8 mouse cellular contexts compared by ENCODE assay signal in genomic region chr9:53974328-53975121, GRCm38 (mm10). TPM values are rescaled to one million over a fixed set of nuclear protein-coding genes. Genes with fewer than 3 reads are reported as not detected.
DNase-seq lines count a peak whose midpoint lies in the region; ATAC-seq and TF ChIP-seq lines count a peak whose summit lies in the region.

No protein-coding gene starts in this region.

- TF ChIP-seq POLR2A in ES-Bruce4 (IDR thresholded peaks at IDR 0.05; ENCODE audit: insufficient read depth, low read length), result no peak
- no peak for TF ChIP-seq POLR2A in small intestine, adult 2 months (IDR thresholded peaks at IDR 0.05; ENCODE audit: low read depth, low read length)

- no peaks in the 10 kb centered on the region for H3K4me1 ChIP-seq in ES-Bruce4 (ENCODE audit: control insufficient read depth, insufficient read depth, low read length)
- H3K4me1 ChIP-seq in hindbrain, embryonic 13.5 days (replicated peaks), result peaks cover 11% of the 10 kb centered on the region
- H3K4me1 ChIP-seq in liver, embryonic 15.5 days (replicated peaks), result no peaks in the 10 kb centered on the region
- peaks cover 2% of the 10 kb centered on the region; the same call in 1 of the 2 replicates for H3K4me1 ChIP-seq in small intestine, adult 2 months (ENCODE audit: control insufficient read depth, insufficient read depth, insufficient read length, low read length)

- no peak for TF ChIP-seq EP300 in ES-Bruce4 (IDR thresholded peaks at IDR 0.05; ENCODE audit: insufficient read depth, low read depth, low read length)

- peak overlapping the region; percentile 82 for H3K4me2 ChIP-seq in hindbrain, embryonic 13.5 days
- H3K4me2 ChIP-seq in liver, embryonic 15.5 days, result peak overlapping the region; percentile 53

- no peak for DNase-seq in gastrocnemius, adult 2 months
- no peak for DNase-seq in gastrocnemius, adult 8-10 months (ENCODE audit: low spot score in 2 of 2)
- peak; percentile 52 to 58 for DNase-seq in cerebellum, postnatal 36 days
- no peak for DNase-seq in spleen, postnatal 36 days (ENCODE audit: low spot score in 2 of 2)

- H3K9ac ChIP-seq in ES-Bruce4 (ENCODE audit: low read depth, poor library complexity, severe bottlenecking), result no peak overlapping the region
- peak overlapping the region; percentile 93 for H3K9ac ChIP-seq in hindbrain, embryonic 13.5 days
- H3K9ac ChIP-seq in liver, embryonic 15.5 days, result no peak overlapping the region

- H3K36me3 ChIP-seq in ES-Bruce4 (ENCODE audit: control insufficient read depth, insufficient read depth, low read length, poor library complexity, severe bottlenecking), result no peaks in the 10 kb centered on the region
- H3K36me3 ChIP-seq in hindbrain, embryonic 13.5 days, result no peaks in the 10 kb centered on the region
- no peaks in the 10 kb centered on the region for H3K36me3 ChIP-seq in liver, embryonic 15.5 days (replicated peaks)
- no peaks in the 10 kb centered on the region for H3K36me3 ChIP-seq in small intestine, adult 2 months (ENCODE audit: control insufficient read depth, insufficient read depth, low read length)

- H3K9me3 ChIP-seq in ES-Bruce4 (replicated peaks; ENCODE audit: control insufficient read depth, insufficient read depth, low read length, poor library complexity, severe bottlenecking), result no peaks in the 10 kb centered on the region
- no peaks in the 10 kb centered on the region for H3K9me3 ChIP-seq in hindbrain, embryonic 13.5 days
- no peaks in the 10 kb centered on the region for H3K9me3 ChIP-seq in liver, embryonic 15.5 days (replicated peaks)

- intact Hi-C loops in gastrocnemius, adult 2 months (cut with DNase I), result no loop called here

- H3K27ac ChIP-seq in gastrocnemius, adult 2 months, result no peak overlapping the region
- no peak overlapping the region for H3K27ac ChIP-seq in ES-Bruce4 (ENCODE audit: insufficient read depth, low read length)
- peak overlapping the region; percentile 93 for H3K27ac ChIP-seq in hindbrain, embryonic 13.5 days
- H3K27ac ChIP-seq in liver, embryonic 15.5 days (replicated peaks), result no peak overlapping the region
- H3K27ac ChIP-seq in small intestine, adult 2 months (ENCODE audit: insufficient read depth, low read depth, low read length), result no peak overlapping the region

- H3K27me3 ChIP-seq in ES-Bruce4 (ENCODE audit: control insufficient read depth, insufficient read depth, low read length, poor library complexity, severe bottlenecking), result peaks cover 6% of the 10 kb centered on the region
- no peaks in the 10 kb centered on the region for H3K27me3 ChIP-seq in hindbrain, embryonic 13.5 days
- peaks cover 42% of the 10 kb centered on the region for H3K27me3 ChIP-seq in liver, embryonic 15.5 days
- H3K27me3 ChIP-seq in small intestine, adult 2 months (ENCODE audit: control insufficient read depth, insufficient read depth, low read length), result peaks cover 22% of the 10 kb centered on the region

- no peak for TF ChIP-seq CTCF in gastrocnemius, adult 2 months (IDR thresholded peaks at IDR 0.05)
- TF ChIP-seq CTCF in ES-Bruce4 (IDR thresholded peaks at IDR 0.05; ENCODE audit: low read depth, low read length), result no peak
- no peak for TF ChIP-seq CTCF in small intestine, adult 2 months (IDR thresholded peaks at IDR 0.05; ENCODE audit: extremely low read depth, insufficient read length, insufficient replicate concordance, low read depth, low read length)

- under 1% methylated on average over 42 of the region's 42 CpGs for WGBS in hindbrain, embryonic 13.5 days
- 1% methylated on average over 42 of the region's 42 CpGs for WGBS in liver, embryonic 15.5 days (ENCODE audit: insufficient replicate concordance)
- WGBS in small intestine, adult 2 months, result 2% methylated on average over 42 of the region's 42 CpGs

- ATAC-seq in hindbrain, embryonic 13.5 days (ENCODE audit: low FRiP score), result peak; percentile 80
- no peak for ATAC-seq in liver, embryonic 15.5 days (ENCODE audit: insufficient read depth)

- H3K4me3 ChIP-seq in gastrocnemius, adult 2 months, result peak overlapping the region; percentile 68
- H3K4me3 ChIP-seq in ES-Bruce4 (ENCODE audit: low read depth, low read length), result peak overlapping the region; percentile 73
- H3K4me3 ChIP-seq in hindbrain, embryonic 13.5 days, result peak overlapping the region; percentile 78
- peak overlapping the region; percentile 15; the same call in 1 of the 2 replicates for H3K4me3 ChIP-seq in liver, embryonic 15.5 days (replicated peaks)
- H3K4me3 ChIP-seq in small intestine, adult 2 months (ENCODE audit: low read depth, low read length), result peak overlapping the region; percentile 43

RNA-seq across cellular contexts. Expression of gene Elmod1, which starts 0.6 kb away (rescaled TPM):
- under 1 TPM in 1 of 2 experiments, not detected in 1; 0.17 TPM for total RNA-seq in gastrocnemius, adult 2 months (2021)
- total RNA-seq in gastrocnemius, adult 8-10 months (2022), result not detected
- 0.36 TPM in 1 of 2 replicates, not detected in the other for polyA plus RNA-seq in ES-Bruce4 (2011; ENCODE audit: insufficient read depth, insufficient read length, low read depth, missing spikeins)
- polyA plus RNA-seq in hindbrain, embryonic 13.5 days (2015; fragmentation: Nextera tagmentation; extraction: Ambion mirVana), result 18.4 and 19.7 TPM in 2 replicates
- not detected in 2 replicates for polyA plus RNA-seq in liver, embryonic 15.5 days (2015; fragmentation: Nextera tagmentation; extraction: Ambion mirVana)
- polyA plus RNA-seq in small intestine, adult 2 months (2012; rRNA removed), result 0.08 TPM in 1 of 2 replicates, not detected in the other

Comparison
In these comparisons a context has a peak if more than half of its experiments do, and no peak if none do; other contexts are left out.
1. DNase-seq: peak in cerebellum, postnatal 36 days (2 of 2); none in gastrocnemius, adult 2 months (single experiment), gastrocnemius, adult 8-10 months (0 of 2) and spleen, postnatal 36 days (0 of 2).
2. H3K4me3 ChIP-seq: peak in every context shown above with its lines; median percentile 78 in hindbrain, embryonic 13.5 days; 73 in ES-Bruce4; 68 in gastrocnemius, adult 2 months; 43 in small intestine, adult 2 months; 15 in liver, embryonic 15.5 days.
3. RNA of gene Elmod1, which starts 0.6 kb away (polyA plus RNA-seq): 18.4 to 19.7 TPM in hindbrain, embryonic 13.5 days; 0.36 TPM in ES-Bruce4, not detected in liver, embryonic 15.5 days and 0.08 TPM in small intestine, adult 2 months; every median in the first group is over 10 times any median in the second.